Mouse (Mus musculus) left cerebral cortex, postnatal 36 days (tissue): ENCODE measurements around the gene R3hdm1. TPM values are rescaled to one million over a fixed set of nuclear protein-coding genes. Genes with fewer than 3 reads are reported as not detected.
"Not testable (repeated sequence)": the region's sequence is repeated elsewhere in the genome, so short reads cannot be mapped to it uniquely, and the experiment has no call there.

Source experiments
- DNase-seq, 2 experiments: peaks; one replicate each; pipeline ENCODE4 v3.0.0; 2021 to 2022; ENCODE audit warnings: low spot score in 2 of 2, mixed read lengths in 1 of 2
- intact Hi-C: fragments of 180-260 bp; cut with DNase I; formaldehyde crosslinking; loops from one replicate; pipeline ENCODE4 v1.15.1; 2025
- total RNA-seq, 2 experiments: library from RNA; stranded (reverse); gene quantifications; 2 replicates each; pipeline ENCODE4 v1.2.3; 2021

Gene R3hdm1
- total RNA-seq, 2 experiments from 2014 or later, result 419 to 573 TPM

- no peak for DNase-seq
- intact Hi-C loops, result loop anchor here (10.0 kb wide), 1 partner anchor 329 kb away; the partner anchor contains the start of gene Ccnt2
Measured at GRCm38 (mm10) chr1:128103520-128104088, 503 bp downstream of the R3hdm1 start.

DNA sequence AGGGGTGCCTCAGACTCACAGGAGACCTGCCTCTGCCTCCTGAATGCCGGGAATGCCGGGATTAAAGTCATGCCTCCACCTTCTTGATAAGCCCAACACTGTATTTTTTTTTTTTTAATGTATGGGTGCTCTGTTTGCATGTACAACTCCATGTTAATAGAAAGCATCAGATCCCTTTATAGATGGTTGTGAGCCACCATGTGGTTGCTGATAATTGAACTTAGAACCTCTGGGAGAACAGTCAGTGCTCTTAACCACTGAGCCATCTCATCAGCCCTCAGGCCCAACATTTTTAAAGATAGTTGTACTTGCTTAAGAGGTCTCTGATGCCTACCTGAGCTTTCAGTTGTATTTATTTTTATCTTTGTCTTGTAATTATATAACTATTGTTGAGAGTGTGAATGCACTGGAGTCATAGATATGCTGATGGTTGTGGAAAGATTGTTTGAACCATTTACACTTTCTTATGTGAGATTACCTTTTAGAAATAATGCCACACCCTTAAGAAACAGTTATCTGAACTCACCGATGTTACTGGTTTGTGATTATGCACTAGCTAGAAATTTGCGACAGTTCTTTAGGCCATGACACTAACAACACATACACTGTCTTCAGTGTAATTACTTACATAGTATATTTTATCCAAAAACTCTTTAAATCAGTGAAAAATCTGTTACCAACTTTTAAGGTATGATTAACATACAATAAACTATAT lies 18.0 kb downstream of the R3hdm1 start:
- intact Hi-C loops, result no loop called here

DNA sequence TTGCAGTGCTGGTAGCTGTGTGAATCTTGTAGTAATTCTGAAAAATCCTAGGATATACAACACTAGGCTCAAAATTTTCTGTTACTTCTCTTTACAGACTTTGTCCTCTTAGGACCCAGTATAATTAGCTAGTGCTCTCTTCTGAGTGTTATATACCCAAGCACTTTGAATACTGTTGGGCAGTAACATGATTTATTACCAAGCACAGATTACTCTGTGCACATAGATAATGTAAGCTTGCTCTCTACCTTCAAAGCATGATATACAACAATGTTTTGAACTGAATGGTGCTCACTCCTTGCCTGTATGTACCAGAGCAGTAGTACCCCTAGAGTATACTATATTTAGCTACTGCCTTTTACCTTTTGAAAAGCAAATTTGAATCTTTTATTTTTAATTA lies 33.1 kb downstream of the R3hdm1 start:
- DNase-seq, intact Hi-C loops: not testable (repeated sequence)

More for the DNA sequence above, 18.0 kb downstream of the R3hdm1 start:
- no peak for DNase-seq

GRCm38 (mm10) chr1:128141039-128141438 lies 37.9 kb downstream of the R3hdm1 start:
- DNase-seq, result no peak
- intact Hi-C loops, result loop anchor here (5.0 kb wide), 2 partner anchors 199 to 314 kb away; no protein-coding TSS in a partner anchor

DNA sequence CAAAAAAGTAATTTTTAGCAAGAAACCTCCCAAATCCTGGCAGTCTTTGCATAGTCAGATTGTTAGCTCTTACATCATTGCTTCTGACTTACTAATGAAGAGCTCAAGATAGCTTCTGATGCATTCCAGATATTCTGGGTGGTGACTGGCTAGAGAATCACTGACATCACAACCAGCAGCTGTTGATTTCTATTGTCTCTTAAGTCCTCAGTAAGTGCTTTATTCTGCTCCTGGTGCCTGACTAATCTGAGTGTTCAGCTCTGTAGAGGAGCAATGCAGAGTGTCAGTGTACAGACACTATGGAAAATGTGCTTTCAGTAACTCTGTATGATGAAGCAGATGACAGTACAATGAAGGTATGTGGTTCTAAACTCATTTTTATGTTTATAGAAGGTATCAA lies 38.6 kb downstream of the R3hdm1 start:
- intact Hi-C loops, result loop anchor here (5.0 kb wide), 2 partner anchors 199 to 314 kb away; no protein-coding TSS in a partner anchor
- no peak for DNase-seq

DNA sequence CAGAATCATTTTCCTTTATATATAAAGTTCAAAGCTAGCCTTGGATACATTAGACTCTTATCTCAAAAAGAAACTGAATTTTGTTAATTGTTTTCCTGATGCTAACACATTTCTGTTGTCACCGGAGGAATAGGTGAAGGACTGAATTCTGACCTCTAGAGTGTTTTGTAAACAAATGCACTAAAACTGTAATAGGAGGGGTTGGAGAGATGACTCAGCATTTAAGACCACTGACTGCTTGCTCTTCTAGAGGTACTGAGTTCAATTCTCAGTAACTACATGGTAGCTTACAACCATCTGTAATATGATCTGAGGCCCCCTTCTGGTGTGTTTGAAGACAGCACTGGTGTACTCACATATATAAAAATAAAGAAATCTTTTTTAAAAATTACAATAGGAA lies 63.9 kb downstream of the R3hdm1 start:
- DNase-seq, result no peak
- intact Hi-C loops, result no loop called here

GRCm38 (mm10) chr1:128170104-128170503 lies 67.0 kb downstream of the R3hdm1 start:
- intact Hi-C loops, result no loop called here
- DNase-seq, result no peak

- DNase-seq, result no peak
Measured at GRCm38 (mm10) chr1:128191426-128191825, 88.3 kb downstream of the R3hdm1 start.

GRCm38 (mm10) chr1:128192369-128192768 lies 89.3 kb downstream of the R3hdm1 start:
- intact Hi-C loops, result no loop called here
- no peak for DNase-seq

More at GRCm38 (mm10) chr1:128191426-128191825, 88.3 kb downstream of the R3hdm1 start:
- intact Hi-C loops, result no loop called here

DNA sequence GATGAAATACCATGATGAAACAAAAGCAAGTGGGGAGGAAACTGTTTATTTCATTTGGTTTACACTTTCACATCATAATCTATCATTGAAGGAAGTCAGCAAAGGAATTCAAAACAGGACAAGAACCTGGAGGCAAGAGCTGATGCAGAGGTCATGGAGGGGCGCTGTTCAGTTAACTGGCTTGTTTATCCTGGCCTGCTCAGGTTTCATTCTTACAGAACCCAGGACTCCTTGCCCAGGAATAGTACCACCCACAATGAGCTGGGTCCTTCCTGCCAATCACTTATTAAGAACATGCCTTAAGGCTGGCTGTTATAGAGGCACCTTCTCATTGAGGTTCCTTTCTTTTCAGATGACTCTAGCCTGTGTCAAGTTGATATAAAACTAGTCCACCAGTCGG lies 90.9 kb downstream of the R3hdm1 start:
- DNase-seq, result no peak
- intact Hi-C loops, result no loop called here

GRCm38 (mm10) chr1:128197353-128197752 lies 94.3 kb downstream of the R3hdm1 start:
- no peak for DNase-seq
- intact Hi-C loops, result no loop called here

GRCm38 (mm10) chr1:128213261-128213660 lies 110.2 kb downstream of the R3hdm1 start:
- intact Hi-C loops, result no loop called here
- no peak for DNase-seq

- DNase-seq, result no peak
- intact Hi-C loops, result no loop called here
Measured at GRCm38 (mm10) chr1:128221886-128222285, 118.8 kb downstream of the R3hdm1 start.

- intact Hi-C loops, result no loop called here
- DNase-seq, result no peak
Measured at GRCm38 (mm10) chr1:128223304-128223703, 120.2 kb downstream of the R3hdm1 start.

DNA sequence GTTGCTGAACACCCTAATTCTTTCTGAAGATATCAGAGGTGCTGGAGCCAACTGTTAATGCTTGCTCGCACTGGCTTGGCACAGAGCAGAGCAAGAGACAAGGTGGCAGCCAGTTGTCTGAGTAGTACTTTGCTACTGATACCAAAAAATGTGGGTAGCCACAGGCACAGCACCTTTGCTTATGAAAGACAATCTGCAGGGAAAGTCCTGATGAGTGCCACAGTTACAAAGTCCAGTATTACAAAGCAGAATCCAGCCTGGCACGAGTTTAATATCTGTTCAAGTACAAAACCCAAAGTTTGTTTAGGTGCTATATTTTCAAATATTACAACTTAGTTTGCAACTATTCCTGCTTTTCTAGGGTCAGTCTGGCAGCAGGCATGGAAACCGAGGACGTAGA lies 132.1 kb downstream of the R3hdm1 start:
- intact Hi-C loops, result no loop called here
- DNase-seq, result no peak

- intact Hi-C loops, result no loop called here
- DNase-seq, result no peak
Measured at GRCm38 (mm10) chr1:128243627-128243995, 140.5 kb downstream of the R3hdm1 start, which contains the start of gene Ubxn4. Gene Ubxn4 (plus strand): TSS chr1:128243964.

- intact Hi-C loops, result no loop called here
- peak; percentile 93 for DNase-seq
Measured at GRCm38 (mm10) chr1:128243996-128244726, 141.1 kb downstream of the R3hdm1 start.

DNA sequence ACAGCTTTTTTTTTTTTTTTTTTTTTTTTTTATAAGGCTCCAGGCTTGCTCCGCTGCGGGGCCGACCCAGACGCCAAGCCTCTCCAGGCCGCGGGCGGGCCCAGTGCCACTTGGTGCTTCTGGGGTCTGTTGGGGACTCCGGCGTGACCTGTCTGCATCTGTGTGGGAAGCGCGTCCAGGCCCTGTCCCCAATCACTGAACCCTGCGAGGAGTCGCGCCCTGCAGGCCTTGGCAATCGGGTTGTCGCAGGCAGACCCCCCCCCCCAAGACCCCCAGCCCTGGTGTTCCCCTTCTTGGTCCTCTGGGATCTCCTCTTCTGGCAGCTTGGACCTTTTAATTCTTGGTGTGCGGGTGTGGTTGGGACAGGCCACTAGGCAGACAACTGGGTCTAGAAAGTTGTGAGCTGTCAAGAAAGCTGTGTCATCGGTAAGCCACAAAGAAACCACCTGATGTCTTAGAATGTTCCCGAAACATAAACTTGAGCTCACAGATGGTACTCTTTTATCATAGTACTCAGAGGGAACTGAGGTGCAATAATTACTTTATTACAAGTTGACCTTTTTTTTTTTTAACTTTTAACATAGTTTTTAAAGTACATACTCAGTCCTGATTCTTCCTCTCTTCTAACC lies 141.7 kb downstream of the R3hdm1 start:
- intact Hi-C loops, result no loop called here
- DNase-seq, result no peak

DNA sequence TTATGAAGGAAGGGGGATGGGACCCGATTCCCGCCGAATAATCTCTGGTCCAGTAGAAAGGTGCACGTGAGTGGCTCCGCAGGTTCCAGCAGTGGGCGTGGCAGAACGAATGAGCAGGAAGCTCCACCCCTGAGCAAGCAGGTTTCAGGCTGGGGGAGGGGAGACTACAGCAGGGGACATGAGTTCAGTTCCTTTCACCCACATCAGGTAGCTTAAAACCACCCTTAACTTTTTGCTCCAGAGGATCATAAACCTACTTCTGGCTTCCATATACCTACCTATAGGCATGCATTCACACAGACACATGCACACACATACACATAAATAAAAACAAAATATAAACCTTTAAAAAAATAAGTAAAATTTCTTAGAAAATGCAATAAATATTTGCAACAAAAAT lies 164.0 kb downstream of the R3hdm1 start:
- DNase-seq, intact Hi-C loops: not testable (repeated sequence)

DNA sequence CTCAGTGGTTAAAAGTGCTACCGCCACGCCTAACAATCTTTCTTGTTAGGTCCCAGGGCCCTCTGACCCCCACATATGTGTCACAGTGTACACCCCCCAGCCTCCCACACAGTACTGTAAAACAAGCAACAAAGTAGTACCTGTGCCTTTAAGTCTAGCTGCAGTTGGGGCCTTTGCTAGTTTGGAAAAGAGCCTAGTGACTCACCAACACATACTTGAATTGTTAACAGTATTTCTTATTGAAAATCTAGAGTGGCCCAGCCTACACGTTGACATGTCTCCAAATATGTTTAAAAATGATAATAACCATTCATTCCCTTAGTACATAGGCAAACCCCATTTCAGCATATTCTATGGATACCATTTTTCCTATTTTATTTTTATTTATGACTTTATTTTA lies 167.6 kb downstream of the R3hdm1 start:
- intact Hi-C loops, result no loop called here
- DNase-seq, result no peak
